Mouse (Mus musculus): ENCODE measurements at regions not wholly inside any gene's neighbourhood (a gene's known extent, or its start where the extent isn't known, plus 50 kb on each side); places are given as distances from the start of the nearest gene placed in this dataset.
A peak's percentile ranks its signal among the peaks of the same experiment; 100 is the strongest.

GRCm38 (mm10) chr15:59169831-59170230 lies 280.7 kb downstream of the Gm49356 start:
- DNase-seq (ENCODE audit: low read depth), result no peak

GRCm38 (mm10) chr15:59171120-59171519 lies 282.0 kb downstream of the Gm49356 start:
- no peak for DNase-seq (ENCODE audit: low read depth)

GRCm38 (mm10) chr15:59173452-59174245 lies 284.6 kb downstream of the Gm49356 start:
- no peak for DNase-seq (ENCODE audit: low read depth)

- no peak for DNase-seq (ENCODE audit: low read depth)
Observed at GRCm38 (mm10) chr15:59174246-59174751, 285.2 kb downstream of the Gm49356 start.

GRCm38 (mm10) chr15:59174893-59175531 lies 285.9 kb downstream of the Gm49356 start:
- DNase-seq (ENCODE audit: low read depth), result no peak

GRCm38 (mm10) chr15:59180076-59180475 lies 291.0 kb downstream of the Gm49356 start:
- no peak for DNase-seq (ENCODE audit: low read depth)

- no peak for DNase-seq (ENCODE audit: low read depth)
Observed at GRCm38 (mm10) chr15:59184461-59184860, 295.4 kb downstream of the Gm49356 start.

GRCm38 (mm10) chr15:59187566-59187965 lies 298.5 kb downstream of the Gm49356 start:
- DNase-seq (ENCODE audit: low read depth), result no peak

- no peak for DNase-seq (ENCODE audit: low read depth)
Observed at GRCm38 (mm10) chr15:59188371-59188770, 299.3 kb downstream of the Gm49356 start.

GRCm38 (mm10) chr15:59190511-59190910 lies 301.4 kb downstream of the Gm49356 start:
- DNase-seq (ENCODE audit: low read depth), result peak; percentile 6

- no peak for DNase-seq (ENCODE audit: low read depth)
Observed at GRCm38 (mm10) chr15:59194421-59194820, 305.3 kb downstream of the Gm49356 start.

- no peak for DNase-seq (ENCODE audit: low read depth)
Observed at GRCm38 (mm10) chr15:59196351-59196750, 307.3 kb downstream of the Gm49356 start.

- DNase-seq (ENCODE audit: low read depth), result no peak
Observed at GRCm38 (mm10) chr15:59197455-59198391, 308.6 kb downstream of the Gm49356 start.

GRCm38 (mm10) chr15:59201386-59201785 lies 312.3 kb downstream of the Gm49356 start:
- DNase-seq (ENCODE audit: low read depth), result no peak

- DNase-seq (ENCODE audit: low read depth), result peak; percentile 74
Observed at GRCm38 (mm10) chr15:59201894-59202670, 313.0 kb downstream of the Gm49356 start.

GRCm38 (mm10) chr15:59203097-59203849 lies 314.2 kb downstream of the Gm49356 start:
- no peak for DNase-seq (ENCODE audit: low read depth)

- DNase-seq (ENCODE audit: low read depth), result peak; percentile 73
Observed at GRCm38 (mm10) chr15:59203850-59204625, 314.9 kb downstream of the Gm49356 start.

GRCm38 (mm10) chr15:59205091-59205490 lies 316.0 kb downstream of the Gm49356 start:
- DNase-seq (ENCODE audit: low read depth), result no peak

GRCm38 (mm10) chr15:59205544-59205943 lies 316.4 kb downstream of the Gm49356 start:
- no peak for DNase-seq (ENCODE audit: low read depth)

- no peak for DNase-seq (ENCODE audit: low read depth)
Observed at GRCm38 (mm10) chr15:59206636-59207035, 317.5 kb downstream of the Gm49356 start.
